Mouse (Mus musculus): ENCODE data around the gene Wdr54. TPM values are rescaled to one million over a fixed set of nuclear protein-coding genes. Genes with fewer than 3 reads are reported as not detected.
A peak's percentile ranks its signal among the peaks of the same experiment; 100 is the strongest.

The Wdr54 gene
- polyA plus RNA-seq, 1 experiment from 2014 or later, result 1.0 TPM

DNA sequence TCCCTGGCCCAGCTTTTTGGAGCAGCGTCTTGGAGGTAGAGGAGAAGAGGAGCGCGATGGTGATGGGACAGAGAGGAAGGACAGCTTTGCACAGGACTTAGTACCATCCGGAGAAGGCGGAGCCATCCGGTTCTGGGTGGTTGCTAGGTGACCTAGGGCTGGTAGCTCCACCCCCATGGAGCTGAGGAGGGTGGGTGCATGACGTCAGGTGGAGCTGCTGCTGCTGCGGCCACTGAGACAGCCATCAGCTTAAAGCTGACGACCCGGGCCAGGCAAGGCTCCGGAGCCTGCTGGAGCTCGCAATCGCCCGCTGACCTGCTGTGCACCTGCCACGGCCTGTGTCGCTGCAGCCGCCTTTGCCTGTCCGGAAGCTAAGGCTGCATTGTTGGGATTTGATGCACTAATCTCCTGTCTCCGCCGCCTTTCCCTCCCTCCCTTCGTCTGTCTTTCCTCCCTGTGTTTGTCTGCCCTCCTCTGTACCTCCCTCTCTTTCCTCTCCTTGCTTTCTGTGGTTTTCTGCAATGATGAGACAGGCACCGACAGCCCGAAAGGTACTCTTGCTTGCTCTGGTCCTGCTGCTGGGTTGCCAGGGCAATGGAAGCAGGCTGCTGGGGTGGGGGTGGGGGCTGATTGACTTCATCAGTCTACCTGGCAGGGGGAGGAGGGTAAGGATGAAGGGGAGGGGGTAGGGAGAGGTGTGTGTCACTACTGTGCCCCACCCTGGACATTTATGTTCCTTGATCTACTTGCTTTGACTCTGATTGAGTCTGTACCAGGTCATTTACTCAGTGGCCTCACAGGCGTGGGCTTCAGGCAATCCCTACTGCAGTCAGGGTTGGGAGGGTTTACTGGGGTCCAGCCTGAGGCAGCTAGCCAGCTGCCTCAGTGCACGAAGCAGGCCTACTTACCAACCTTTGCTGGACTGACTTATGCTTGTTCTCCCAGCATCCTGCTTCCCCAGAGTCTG is 30.0 kb upstream of the Wdr54 start:
- ATAC-seq, result peak; percentile 52; the same call in 1 of the 2 replicates

DNA sequence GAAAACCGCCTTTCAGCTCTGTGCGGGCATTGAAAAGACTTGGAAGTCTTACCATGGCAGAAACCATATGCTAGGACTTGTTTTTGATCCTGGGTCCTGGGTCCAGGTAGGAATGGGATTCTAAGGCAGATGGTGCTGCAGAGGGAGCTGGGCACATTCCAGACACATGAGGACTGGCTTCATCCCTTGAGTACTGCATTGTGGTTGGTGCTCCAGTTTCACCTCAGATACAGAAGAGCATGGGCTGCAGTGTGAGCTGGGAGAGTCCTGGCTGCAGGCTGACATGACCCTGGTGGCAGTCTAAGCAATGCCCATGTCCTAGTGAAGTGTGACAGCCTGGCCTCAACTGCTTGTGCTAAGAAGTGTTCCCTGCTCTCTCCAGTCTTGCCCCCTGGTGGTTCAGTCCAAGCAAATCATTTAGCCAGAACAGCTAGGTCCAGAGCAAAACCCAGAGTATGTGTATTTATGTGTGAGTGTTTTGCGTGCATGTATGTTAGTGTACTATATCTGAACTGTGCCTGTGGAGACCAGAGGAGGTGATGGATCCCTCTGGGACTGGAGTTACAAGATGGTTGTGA is 28.8 kb upstream of the Wdr54 start:
- WGBS, result 88% methylated on average over 3 of the region's 3 CpGs
- Histone ChIP-seq H3K36me3 (ENCODE audit: control insufficient read depth, insufficient read depth) (peaks cover 43% of the 10 kb centered on the region), H3K4me1 (replicated peaks; ENCODE audit: control insufficient read depth, insufficient read depth, low read length) (no peaks in the 10 kb centered on the region), H3K9ac (ENCODE audit: low read depth, low read length) (no peak overlapping the region), H3K27me3 (replicated peaks; ENCODE audit: control insufficient read depth, insufficient read depth, low read length) (no peaks in the 10 kb centered on the region), H3K27ac (ENCODE audit: low read depth, low read length) (no peak overlapping the region), H3K4me3 (ENCODE audit: low read depth, low read length) (no peak overlapping the region), H3K4me2 (replicated peaks; ENCODE audit: low read depth) (no peak overlapping the region), H3K9me3 (ENCODE audit: control insufficient read depth) (no peaks in the 10 kb centered on the region)
- ATAC-seq, result no peak
- TF ChIP-seq CTCF (IDR thresholded peaks at IDR 0.05; ENCODE audit: low read depth), result peak; percentile 74

More for the DNA sequence above, 30.0 kb upstream of the Wdr54 start:
- TF ChIP-seq CTCF (IDR thresholded peaks at IDR 0.05; ENCODE audit: low read depth), result no peak
- H3K4me3 ChIP-seq (ENCODE audit: low read depth, low read length), result no peak overlapping the region
- no peaks in the 10 kb centered on the region for H3K27me3 ChIP-seq (replicated peaks; ENCODE audit: control insufficient read depth, insufficient read depth, low read length)
- no peaks in the 10 kb centered on the region for H3K4me1 ChIP-seq (replicated peaks; ENCODE audit: control insufficient read depth, insufficient read depth, low read length)
- H3K9me3 ChIP-seq (ENCODE audit: control insufficient read depth), result no peaks in the 10 kb centered on the region
- WGBS, result 26% methylated on average over 25 of the region's 25 CpGs
- no peak overlapping the region for H3K9ac ChIP-seq (ENCODE audit: low read depth, low read length)
- peaks cover 55% of the 10 kb centered on the region for H3K36me3 ChIP-seq (ENCODE audit: control insufficient read depth, insufficient read depth)
- peak overlapping the region; percentile 24; the same call in 1 of the 2 replicates for H3K4me2 ChIP-seq (replicated peaks; ENCODE audit: low read depth)
- H3K27ac ChIP-seq (ENCODE audit: low read depth, low read length), result no peak overlapping the region

DNA sequence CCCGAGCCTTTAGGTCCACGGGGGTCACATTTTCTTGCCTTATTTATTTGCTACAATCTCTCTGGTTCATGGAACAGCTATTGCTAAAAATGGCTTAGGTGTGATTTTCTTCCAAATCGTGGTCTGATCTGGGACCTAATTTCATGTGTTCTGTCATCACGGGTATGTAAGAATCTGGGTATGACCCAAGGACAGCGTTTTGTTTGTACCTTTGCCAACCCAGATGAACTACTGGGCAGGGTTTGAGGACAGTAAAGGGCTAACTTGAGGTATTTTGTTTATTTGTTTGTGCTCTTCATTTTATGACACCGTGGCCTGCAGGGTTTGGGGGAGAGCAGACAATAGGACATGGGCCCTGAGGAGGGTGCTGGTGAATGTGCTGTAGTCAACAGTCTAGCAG is 24.4 kb upstream of the Wdr54 start:
- no peak for ATAC-seq
- H3K4me1 ChIP-seq (replicated peaks; ENCODE audit: control insufficient read depth, insufficient read depth, low read length), result no peaks in the 10 kb centered on the region
- peaks cover 29% of the 10 kb centered on the region; the same call in 1 of the 2 replicates for H3K36me3 ChIP-seq (ENCODE audit: control insufficient read depth, insufficient read depth)
- H3K9ac ChIP-seq (ENCODE audit: low read depth, low read length), result no peak overlapping the region
- H3K9me3 ChIP-seq (ENCODE audit: control insufficient read depth), result no peaks in the 10 kb centered on the region
- no peak for TF ChIP-seq CTCF (IDR thresholded peaks at IDR 0.05; ENCODE audit: low read depth)
- whole genome bisulfite sequencing, result 81% methylated on average over 6 of the region's 6 CpGs
- no peak overlapping the region for H3K4me3 ChIP-seq (ENCODE audit: low read depth, low read length)
- no peak overlapping the region for H3K27ac ChIP-seq (ENCODE audit: low read depth, low read length)
- no peak overlapping the region for H3K4me2 ChIP-seq (replicated peaks; ENCODE audit: low read depth)
- H3K27me3 ChIP-seq (replicated peaks; ENCODE audit: control insufficient read depth, insufficient read depth, low read length), result no peaks in the 10 kb centered on the region

DNA sequence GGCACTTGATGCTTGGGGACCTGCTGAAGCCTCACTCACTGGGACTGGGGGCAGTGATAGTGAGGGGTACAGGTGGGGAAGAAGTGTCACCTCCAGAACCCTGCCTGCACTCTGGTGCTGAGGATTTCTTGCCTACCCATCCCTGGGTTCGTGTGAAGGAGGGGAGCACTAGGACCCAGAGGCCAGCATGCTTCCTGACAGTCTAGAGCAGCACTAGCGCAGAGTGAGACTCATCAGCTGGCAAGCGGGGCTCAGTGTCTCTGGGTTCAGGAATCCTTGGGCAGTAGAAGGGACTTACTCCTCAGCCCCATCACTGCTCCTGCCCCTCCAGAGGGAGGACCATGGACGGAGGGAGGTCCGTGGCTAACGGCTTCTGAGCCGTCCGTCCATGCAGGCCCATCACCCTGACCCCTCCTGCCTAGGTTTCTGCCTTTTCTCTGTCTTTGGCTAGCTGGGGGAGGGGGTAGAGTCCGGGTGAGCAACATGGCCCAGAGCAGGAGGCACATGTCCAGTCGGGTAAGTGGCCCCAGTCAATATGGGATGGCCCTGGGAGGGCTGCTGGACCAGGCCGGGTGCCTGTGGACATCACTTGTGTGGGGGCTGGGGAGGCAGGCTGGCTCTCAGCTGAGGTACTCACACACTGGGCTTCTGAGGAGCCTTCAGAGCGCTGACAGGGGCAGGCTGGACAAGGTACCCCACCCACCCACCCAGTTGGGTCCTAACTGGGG is 23.4 kb upstream of the Wdr54 start:
- H3K36me3 ChIP-seq (ENCODE audit: control insufficient read depth, insufficient read depth), result peaks cover 24% of the 10 kb centered on the region; the same call in 1 of the 2 replicates
- TF ChIP-seq CTCF (IDR thresholded peaks at IDR 0.05; ENCODE audit: low read depth), result no peak
- no peak overlapping the region for H3K27ac ChIP-seq (ENCODE audit: low read depth, low read length)
- no peaks in the 10 kb centered on the region for H3K27me3 ChIP-seq (replicated peaks; ENCODE audit: control insufficient read depth, insufficient read depth, low read length)
- H3K9ac ChIP-seq (ENCODE audit: low read depth, low read length), result no peak overlapping the region
- WGBS, result 46% methylated on average over 12 of the region's 12 CpGs
- H3K4me1 ChIP-seq (replicated peaks; ENCODE audit: control insufficient read depth, insufficient read depth, low read length), result no peaks in the 10 kb centered on the region
- ATAC-seq, result no peak
- no peaks in the 10 kb centered on the region for H3K9me3 ChIP-seq (ENCODE audit: control insufficient read depth)
- peak overlapping the region; percentile 48 for H3K4me2 ChIP-seq (replicated peaks; ENCODE audit: low read depth)
- H3K4me3 ChIP-seq (ENCODE audit: low read depth, low read length), result no peak overlapping the region

DNA sequence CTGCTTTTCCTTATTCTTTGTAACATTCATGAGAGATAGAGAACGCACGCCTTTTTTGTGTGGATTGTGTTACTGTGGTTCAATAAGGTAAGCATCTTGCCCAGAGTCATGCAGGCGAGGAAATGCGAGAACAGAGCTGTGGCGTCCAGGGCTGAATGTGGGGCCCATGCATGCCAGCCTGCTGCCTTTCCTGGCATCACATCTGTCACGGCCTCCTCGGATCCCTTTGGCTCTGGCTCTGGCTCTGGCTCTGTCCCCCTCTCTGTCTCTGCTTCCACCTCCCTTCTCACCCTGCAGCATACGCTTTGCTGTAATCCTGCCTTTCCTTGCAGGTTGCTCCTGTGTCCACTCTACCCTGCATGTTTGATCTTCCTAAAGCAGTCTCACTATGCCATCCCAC is 19.8 kb upstream of the Wdr54 start:
- WGBS, result 88% methylated on average over 8 of the region's 8 CpGs
- Histone ChIP-seq H3K4me3 (ENCODE audit: low read depth, low read length) (no peak overlapping the region), H3K9ac (ENCODE audit: low read depth, low read length) (no peak overlapping the region), H3K4me1 (replicated peaks; ENCODE audit: control insufficient read depth, insufficient read depth, low read length) (no peaks in the 10 kb centered on the region), H3K4me2 (replicated peaks; ENCODE audit: low read depth) (no peak overlapping the region), H3K9me3 (ENCODE audit: control insufficient read depth) (no peaks in the 10 kb centered on the region), H3K27me3 (replicated peaks; ENCODE audit: control insufficient read depth, insufficient read depth, low read length) (no peaks in the 10 kb centered on the region), H3K36me3 (ENCODE audit: control insufficient read depth, insufficient read depth) (no peaks in the 10 kb centered on the region), H3K27ac (ENCODE audit: low read depth, low read length) (no peak overlapping the region)
- no peak for ATAC-seq
- no peak for TF ChIP-seq CTCF (IDR thresholded peaks at IDR 0.05; ENCODE audit: low read depth)

Measured in intestine, postnatal 0 days (tissue).